In the genomic region with DNA sequence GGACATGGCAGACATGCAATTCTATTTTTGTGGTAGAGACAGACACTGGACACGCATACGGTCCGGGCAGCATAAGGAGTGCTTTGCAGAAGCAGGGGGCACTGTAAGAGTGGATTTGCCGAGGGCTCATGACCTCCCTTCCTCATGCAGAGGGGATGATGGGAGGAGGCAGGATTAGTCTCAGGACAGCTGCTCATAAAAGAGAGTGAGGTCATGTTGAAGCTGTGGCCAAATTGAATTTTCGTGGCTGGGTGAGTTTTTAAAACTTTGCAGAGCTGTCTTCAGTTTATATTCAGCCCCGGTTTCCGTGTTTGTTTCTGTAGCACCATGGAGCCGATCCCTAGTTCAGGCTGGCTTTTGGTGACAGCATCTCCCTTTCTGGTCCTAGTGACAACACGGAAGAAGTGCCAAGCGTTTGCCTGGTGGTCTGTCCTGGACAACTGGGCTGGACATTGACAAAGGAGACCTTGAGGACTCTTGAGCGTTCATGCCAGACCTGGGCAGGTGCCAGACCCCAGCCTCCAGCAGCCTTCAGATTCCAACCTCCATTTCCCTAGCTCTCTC, we compare ENCODE assay signal across 10 mouse cellular contexts. TPM values are rescaled to one million over a fixed set of nuclear protein-coding genes. Genes with fewer than 3 reads are reported as not detected.
DNase-seq lines count a peak whose midpoint lies in the region; ATAC-seq lines count a peak whose summit lies in the region.
"Had no signal": no experiment of that assay in that cellular context is flagged by ENCODE, and none has a peak within 500 bp of the region (broad histone marks: within the 10 kb centered on the region; RNA-seq: fewer than 3 reads in every experiment).

No protein-coding gene starts in this region.

- H3K4me1 ChIP-seq in forebrain, embryonic 10.5 days: peaks cover 27% of the 10 kb centered on the region
- peaks cover 2% of the 10 kb centered on the region; the same call in 1 of the 2 replicates for H3K4me1 ChIP-seq in forebrain, embryonic 11.5 days (replicated peaks; ENCODE audit: control insufficient read depth, insufficient read depth, low read length)
- peaks cover 22% of the 10 kb centered on the region for H3K4me1 ChIP-seq in intestine, embryonic 14.5 days (replicated peaks; ENCODE audit: control insufficient read depth, insufficient read depth, low read length)
- H3K4me1 ChIP-seq: megakaryocyte, embryonic 14.5 days had no signal

- H3K27me3 ChIP-seq in forebrain, embryonic 10.5 days (ENCODE audit: poor library complexity, severe bottlenecking): peaks cover 4% of the 10 kb centered on the region; the same call in 1 of the 2 replicates
- no peaks in the 10 kb centered on the region for H3K27me3 ChIP-seq in forebrain, embryonic 11.5 days (ENCODE audit: control insufficient read depth, insufficient read depth, low read length)
- H3K27me3 ChIP-seq in intestine, embryonic 14.5 days (replicated peaks; ENCODE audit: control insufficient read depth, insufficient read depth, low read length): no peaks in the 10 kb centered on the region

- WGBS in forebrain, embryonic 10.5 days: 60% methylated on average over 11 of the region's 11 CpGs
- whole genome bisulfite sequencing in forebrain, embryonic 11.5 days: 40% methylated on average over 11 of the region's 11 CpGs
- WGBS in intestine, embryonic 14.5 days: 35% methylated on average over 11 of the region's 11 CpGs

- no peak overlapping the region for H3K4me2 ChIP-seq in forebrain, embryonic 11.5 days (ENCODE audit: low read depth, low read length, severe bottlenecking)
- no peak overlapping the region for H3K4me2 ChIP-seq in intestine, embryonic 14.5 days (ENCODE audit: low read length)

- intact Hi-C loops in left cerebral cortex, postnatal 4 days (cut with DNase I): no loop called here

- no peak for ATAC-seq in forebrain, embryonic 11.5 days (replicated peaks; ENCODE audit: low FRiP score)
- ATAC-seq in cerebellum, adult (ENCODE audit: insufficient number of reproducible peaks, low FRiP score, low TSS enrichment): peak; percentile 49; the same call in 1 of the 2 replicates
- ATAC-seq in intestine, embryonic 14.5 days (replicated peaks; ENCODE audit: low FRiP score, low TSS enrichment, low read depth): no peak
- ATAC-seq in erythroid progenitor cell, adult 5-6 weeks (replicated peaks; ENCODE audit: low FRiP score, poor library complexity, severe bottlenecking): no peak

- no peak overlapping the region for H3K4me3 ChIP-seq in forebrain, embryonic 10.5 days
- no peak overlapping the region for H3K4me3 ChIP-seq in forebrain, embryonic 11.5 days (ENCODE audit: low read depth, low read length)
- no peak overlapping the region for H3K4me3 ChIP-seq in intestine, embryonic 14.5 days (ENCODE audit: low read depth, low read length)
- H3K4me3 ChIP-seq: megakaryocyte, embryonic 14.5 days had no signal

- no peak for DNase-seq in forebrain, embryonic 10.5 days (ENCODE audit: extremely low spot score, low spot score)
- DNase-seq in forebrain, embryonic 11.5 days (ENCODE audit: low spot score): no peak
- DNase-seq in gastrocnemius, postnatal 10 days: peak; percentile 73
- DNase-seq in intestine, embryonic 14.5 days (ENCODE audit: low spot score): no peak
- peak; percentile 80 for DNase-seq in left cerebral cortex, postnatal 4 days
- peak; percentile 16 for DNase-seq in retina, adult 2 months (ENCODE audit: low read depth, low spot score)

- H3K27ac ChIP-seq in forebrain, embryonic 10.5 days: 0 out of 2 replicates have a peak overlapping the region, but pooled peaks have one; percentile 21
- H3K27ac ChIP-seq in forebrain, embryonic 11.5 days (ENCODE audit: low read depth, low read length): no peak overlapping the region
- H3K27ac ChIP-seq in intestine, embryonic 14.5 days (ENCODE audit: low read depth): peak overlapping the region; percentile 68

- no peak overlapping the region for H3K9ac ChIP-seq in forebrain, embryonic 11.5 days (ENCODE audit: low read length)
- no peak overlapping the region for H3K9ac ChIP-seq in intestine, embryonic 14.5 days (ENCODE audit: low read length)

- H3K36me3 ChIP-seq in forebrain, embryonic 10.5 days (replicated peaks): no peaks in the 10 kb centered on the region
- no peaks in the 10 kb centered on the region for H3K36me3 ChIP-seq in forebrain, embryonic 11.5 days (ENCODE audit: control insufficient read depth, insufficient read depth, low read length)
- H3K36me3 ChIP-seq in intestine, embryonic 14.5 days (ENCODE audit: control insufficient read depth, insufficient read depth, low read length): no peaks in the 10 kb centered on the region

- no peaks in the 10 kb centered on the region for H3K9me3 ChIP-seq in forebrain, embryonic 10.5 days
- no peaks in the 10 kb centered on the region for H3K9me3 ChIP-seq in forebrain, embryonic 11.5 days (ENCODE audit: control insufficient read depth, low read length)
- no peaks in the 10 kb centered on the region for H3K9me3 ChIP-seq in intestine, embryonic 14.5 days (ENCODE audit: control insufficient read depth, low read length)
- H3K9me3 ChIP-seq: megakaryocyte, embryonic 14.5 days had no signal

RNA-seq across cellular contexts. Expression of gene Cdrt4, which starts 46.8 kb away (rescaled TPM):
- not detected in 2 replicates for polyA plus RNA-seq in forebrain, embryonic 10.5 days (2016; fragmentation: Nextera tagmentation; extraction: Ambion mirVana)
- polyA plus RNA-seq in forebrain, embryonic 11.5 days (2014; fragmentation: Nextera tagmentation; extraction: Ambion mirVana): not detected in 2 replicates
- total RNA-seq in gastrocnemius, postnatal 10 days (2021): under 1 TPM in 1 of 2 experiments, not detected in 1; 0.59 TPM
- 0.35 TPM in 1 of 2 replicates, not detected in the other for polyA plus RNA-seq in intestine, embryonic 14.5 days (2014; fragmentation: Nextera tagmentation; extraction: Ambion mirVana)
- total RNA-seq in left cerebral cortex, postnatal 4 days (2021): not detected
- total RNA-seq in erythroid progenitor cell, adult 5-6 weeks (2015; ENCODE audit: low replicate concordance): not detected in 2 replicates
- total RNA-seq in erythroid progenitor cell, adult 5-6 weeks (2017; ENCODE audit: low replicate concordance): not detected in 2 replicates
- total RNA-seq: common myeloid progenitor, adult 5-6 weeks had no signal

Comparison
In these comparisons a context has a peak if more than half of its experiments do, and no peak if none do; other contexts are left out.
1. DNase-seq: peak in gastrocnemius, postnatal 10 days (single experiment), left cerebral cortex, postnatal 4 days (single experiment) and retina, adult 2 months (single experiment); none in forebrain, embryonic 10.5 days (single experiment), forebrain, embryonic 11.5 days (single experiment) and intestine, embryonic 14.5 days (single experiment).